Mouse (Mus musculus) neural tube, embryonic 14.5 days (tissue): Measurements from ENCODE around the gene Espl1. TPM values are rescaled to one million over a fixed set of nuclear protein-coding genes. Genes with fewer than 3 reads are reported as not detected.
A peak's percentile ranks its signal among the peaks of the same experiment; 100 is the strongest.

ENCODE experiments used
- ATAC-seq: fragments of 200-750 bp; cut with Nextera tagmentation; 2 replicates; pipeline ENCODE4 v1.8.0; 2017; ENCODE audit warnings: low read depth, mild to moderate bottlenecking, moderate TSS enrichment, moderate library complexity
- H3K27ac ChIP-seq: fragments of 300-500 bp; sonication (generic); 2 replicates; pipeline ENCODE4 v1.5.1; 2014; ENCODE audit warnings: low read depth, mild to moderate bottlenecking, control low read depth, low read length, moderate library complexity, mixed read lengths
- H3K27me3 ChIP-seq: fragments of 300-500 bp; sonication (generic); 2 replicates; pipeline ENCODE4 v1.6.1; 2014; ENCODE audit warnings: low read length; ENCODE audit not compliant: control insufficient read depth, insufficient read depth
- H3K36me3 ChIP-seq: fragments of 300-500 bp; sonication (generic); 2 replicates; pipeline ENCODE4 v1.6.1; 2014; ENCODE audit warnings: low read length, mixed read lengths; ENCODE audit not compliant: control insufficient read depth, insufficient read depth
- H3K4me1 ChIP-seq: fragments of 300-500 bp; sonication (generic); 2 replicates; pipeline ENCODE4 v1.6.1; 2014; ENCODE audit warnings: low read length; ENCODE audit not compliant: control insufficient read depth, insufficient read depth
- H3K4me2 ChIP-seq: fragments of 300-500 bp; sonication (generic); 2 replicates; pipeline ENCODE4 v1.6.1; 2014; ENCODE audit warnings: mild to moderate bottlenecking, low read depth, low read length, control low read depth
- H3K4me3 ChIP-seq: fragments of 300-500 bp; sonication (generic); 2 replicates; pipeline ENCODE4 v1.5.1; 2014; ENCODE audit warnings: low read depth, low read length, control low read depth, mixed read lengths
- H3K9ac ChIP-seq: fragments of 300-500 bp; sonication (generic); replicated peaks from 2 replicates; pipeline ENCODE4 v1.6.1; 2014; ENCODE audit warnings: low read depth, mild to moderate bottlenecking, control low read depth, low read length, mixed read lengths
- H3K9me3 ChIP-seq: fragments of 300-500 bp; sonication (generic); 2 replicates; pipeline ENCODE4 v1.6.1; 2016; ENCODE audit warnings: low read length; ENCODE audit not compliant: control insufficient read depth
- WGBS: fragments of 180-500 bp; shearing (Covaris S2); extraction: QIAGEN DNeasy Blood & Tissue Kit; methylation state at CpG from one replicate; pipeline ENCODE4 v1.1.7; 2014; 5-methylcytosine and 5-hydroxymethylcytosine counted together
- polyA plus RNA-seq: library from polyadenylated mRNA; unstranded; fragments of >200 nt; fragmentation: Nextera tagmentation; extraction: Ambion mirVana; gene quantifications from 2 replicates; pipeline ENCODE4 v1.2.1, GENCODE M21; 2014

The Espl1 gene
- polyA plus RNA-seq, 1 experiment from 2014 or later, result 3.4 TPM

DNA sequence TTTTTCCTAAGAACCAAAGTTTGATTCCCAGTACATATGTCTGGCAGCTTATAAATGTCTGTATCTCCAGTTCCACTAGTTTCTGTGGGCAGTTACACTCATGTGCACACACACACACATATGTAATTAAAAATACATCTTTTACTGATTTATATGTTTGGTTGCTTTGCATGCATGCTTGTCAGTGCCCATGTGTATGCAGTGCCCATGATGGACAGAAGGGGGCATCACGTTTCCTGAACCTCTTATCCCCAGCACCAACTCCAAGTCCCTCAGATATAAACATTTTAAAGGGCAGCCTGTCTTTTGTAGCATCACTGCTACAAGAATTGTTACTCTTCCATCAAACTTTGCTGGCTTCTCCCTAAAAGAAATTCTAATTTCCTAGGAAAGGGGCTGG lies 45.5 kb downstream of the Espl1 start:
- Histone ChIP-seq H3K4me3 (no peak overlapping the region), H3K9ac (no peak overlapping the region), H3K36me3 (peaks cover 27% of the 10 kb centered on the region), H3K4me1 (no peaks in the 10 kb centered on the region), H3K4me2 (no peak overlapping the region), H3K9me3 (no peaks in the 10 kb centered on the region), H3K27ac (no peak overlapping the region), H3K27me3 (no peaks in the 10 kb centered on the region)
- no peak for ATAC-seq
- 13% methylated on average over 1 of the region's 1 CpGs for WGBS

DNA sequence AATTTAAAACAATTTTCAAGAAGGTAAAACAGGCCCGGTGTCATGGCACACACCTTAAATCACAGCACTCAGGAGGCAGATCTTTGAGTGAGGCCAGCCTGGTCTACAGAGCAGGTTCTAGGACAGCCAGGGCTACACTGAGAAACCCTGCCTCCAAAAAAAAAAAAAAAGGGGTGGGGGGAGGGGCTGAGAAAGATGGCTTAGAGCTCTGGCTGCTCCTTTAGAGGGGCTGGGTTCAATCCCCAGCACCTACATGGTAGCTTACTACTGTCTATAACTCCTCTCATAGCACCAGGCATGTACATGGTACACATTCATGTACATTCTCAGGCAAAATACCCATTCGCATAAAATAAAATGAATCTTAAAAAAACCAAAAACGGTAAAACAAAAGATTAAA lies 48.4 kb downstream of the Espl1 start:
- Histone ChIP-seq H3K27ac (no peak overlapping the region), H3K4me3 (no peak overlapping the region), H3K4me2 (no peak overlapping the region), H3K4me1 (no peaks in the 10 kb centered on the region; the same call in 1 of the 2 replicates), H3K9ac (no peak overlapping the region), H3K27me3 (no peaks in the 10 kb centered on the region), H3K36me3 (0 out of 2 replicates have a peak, but pooled peaks cover 4% of the 10 kb centered on the region), H3K9me3 (no peaks in the 10 kb centered on the region)
- 97% methylated on average over 3 of the region's 3 CpGs for WGBS
- no peak for ATAC-seq

DNA sequence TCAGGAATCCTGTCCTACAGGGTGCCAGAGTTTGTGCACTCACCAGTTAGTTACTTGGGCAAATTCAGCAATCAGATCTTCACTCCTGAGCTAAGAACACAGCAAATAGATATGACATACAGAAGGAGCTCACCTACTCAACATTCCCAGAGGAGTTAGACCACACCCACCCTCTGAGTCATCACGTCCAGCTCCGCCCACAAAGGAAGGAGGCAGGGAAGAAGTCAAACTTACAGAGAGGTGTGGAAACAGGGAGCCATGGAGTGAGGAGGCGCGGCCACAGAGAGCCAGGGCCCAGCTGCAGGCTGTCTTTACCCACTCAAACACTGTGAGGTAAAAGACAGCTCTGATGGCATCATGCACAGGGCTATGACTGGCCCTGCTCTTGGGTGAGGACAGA lies 50.4 kb downstream of the Espl1 start:
- Histone ChIP-seq H3K9me3 (no peaks in the 10 kb centered on the region), H3K4me2 (no peak overlapping the region), H3K4me1 (peaks cover 12% of the 10 kb centered on the region), H3K36me3 (0 out of 2 replicates have a peak, but pooled peaks cover 4% of the 10 kb centered on the region), H3K27ac (no peak overlapping the region), H3K4me3 (no peak overlapping the region), H3K27me3 (no peaks in the 10 kb centered on the region), H3K9ac (no peak overlapping the region)
- ATAC-seq, result no peak
- WGBS, result 83% methylated on average over 4 of the region's 4 CpGs

DNA sequence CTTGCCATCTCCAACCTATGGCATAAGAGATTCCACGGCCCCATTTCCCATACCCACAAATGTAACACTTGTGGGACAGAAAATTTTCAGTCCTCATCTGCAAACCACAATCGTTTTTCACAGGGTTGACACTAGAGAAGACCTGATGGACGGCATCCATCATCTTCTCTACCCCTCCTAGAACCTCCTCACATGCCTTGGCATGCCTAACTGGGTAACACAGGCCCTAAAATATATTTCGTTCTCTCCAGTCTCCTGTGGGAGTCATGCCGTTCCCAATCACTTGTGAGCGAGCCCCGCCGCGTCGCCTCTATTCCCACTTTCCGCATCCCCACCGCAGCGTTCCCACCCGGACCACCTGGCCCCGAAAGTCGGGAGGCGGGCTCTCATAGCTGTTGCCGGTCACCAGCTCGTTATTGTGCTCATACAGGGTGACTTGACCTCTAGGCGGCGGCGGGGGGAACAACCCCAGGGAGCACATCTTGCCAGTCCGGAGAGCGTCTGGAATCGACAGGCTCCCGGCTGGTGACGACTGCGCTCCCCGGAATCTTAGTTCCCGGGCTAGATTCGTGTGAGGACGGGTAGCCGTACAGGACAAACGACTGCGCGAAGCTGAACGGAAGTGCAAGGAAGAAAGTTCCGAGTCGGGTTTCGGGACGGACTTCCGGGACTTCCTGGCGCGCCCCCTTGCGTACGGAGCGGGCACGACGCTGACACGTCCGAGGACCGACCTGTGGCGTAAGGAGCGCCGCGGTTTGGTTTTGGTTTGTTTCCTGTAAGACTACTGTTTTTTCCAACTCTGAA lies 54.3 kb downstream of the Espl1 start, which contains the start of gene Aaas:
Gene Aaas (minus strand): TSS at position 634 of the 804 bp plus-strand sequence.
- under 1% methylated on average over 56 of the region's 56 CpGs for WGBS
- peaks cover 12% of the 10 kb centered on the region for H3K4me1 ChIP-seq
- H3K9me3 ChIP-seq, result no peaks in the 10 kb centered on the region
- peak within 1 kb of the TSS; percentile 71 for H3K9ac ChIP-seq
- peak within 1 kb of the TSS; percentile 73 for H3K4me3 ChIP-seq
- H3K27ac ChIP-seq, result peak within 1 kb of the TSS; percentile 45
- H3K36me3 ChIP-seq, result 0 out of 2 replicates have a peak, but pooled peaks cover 3% of the 10 kb centered on the region
- ATAC-seq, result peak; percentile 91
- no peaks in the 10 kb centered on the region for H3K27me3 ChIP-seq
- H3K4me2 ChIP-seq, result peak within 1 kb of the TSS; percentile 88

DNA sequence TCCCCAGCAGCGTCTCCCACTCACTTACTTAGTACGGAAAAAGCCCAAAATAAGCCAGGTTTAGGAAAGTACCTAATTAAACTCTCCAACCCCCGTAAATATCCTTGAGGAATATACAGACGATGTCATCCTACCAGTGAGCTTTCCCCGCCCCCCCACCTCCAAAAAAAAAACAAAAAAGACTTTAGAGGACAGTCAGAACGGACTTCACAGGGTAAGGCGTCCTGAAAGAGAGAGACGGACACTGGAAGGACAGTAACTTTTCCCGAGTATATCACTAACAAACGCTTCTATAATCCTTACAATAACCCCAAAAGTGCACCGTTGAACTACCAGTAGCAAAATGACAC lies 54.9 kb downstream of the Espl1 start:
- ATAC-seq, result peak; percentile 10; the same call in 1 of the 2 replicates
- peak overlapping the region; percentile 88 for H3K4me2 ChIP-seq
- no peak overlapping the region for H3K27ac ChIP-seq
- H3K9me3 ChIP-seq, result no peaks in the 10 kb centered on the region
- WGBS, result 12% methylated on average over 11 of the region's 11 CpGs
- H3K4me3 ChIP-seq, result peak overlapping the region; percentile 73
- H3K36me3 ChIP-seq, result no peaks in the 10 kb centered on the region
- peak overlapping the region; percentile 25; the same call in 1 of the 2 replicates for H3K9ac ChIP-seq
- no peaks in the 10 kb centered on the region for H3K27me3 ChIP-seq
- peaks cover 13% of the 10 kb centered on the region for H3K4me1 ChIP-seq

DNA sequence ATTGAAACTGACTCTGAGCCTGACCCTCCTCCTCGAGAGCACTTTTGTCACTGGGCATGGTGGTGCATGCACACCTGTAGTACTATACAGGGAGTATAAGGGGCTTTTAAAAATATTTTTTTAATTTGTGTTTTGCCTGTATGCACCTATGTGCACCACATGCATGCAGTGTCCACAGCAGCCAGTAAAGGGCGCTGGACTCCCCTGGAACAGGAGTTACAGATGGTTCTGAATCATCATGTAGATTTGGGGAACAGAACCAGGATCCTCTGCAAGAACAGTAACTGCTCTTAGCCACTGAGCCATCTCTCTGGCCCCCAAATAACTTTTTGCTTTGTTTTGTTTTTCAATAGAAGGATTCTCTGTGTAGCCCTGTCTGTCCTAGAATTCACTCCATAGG lies 56.1 kb downstream of the Espl1 start:
- Histone ChIP-seq H3K27ac (no peak overlapping the region), H3K4me2 (no peak overlapping the region)

DNA sequence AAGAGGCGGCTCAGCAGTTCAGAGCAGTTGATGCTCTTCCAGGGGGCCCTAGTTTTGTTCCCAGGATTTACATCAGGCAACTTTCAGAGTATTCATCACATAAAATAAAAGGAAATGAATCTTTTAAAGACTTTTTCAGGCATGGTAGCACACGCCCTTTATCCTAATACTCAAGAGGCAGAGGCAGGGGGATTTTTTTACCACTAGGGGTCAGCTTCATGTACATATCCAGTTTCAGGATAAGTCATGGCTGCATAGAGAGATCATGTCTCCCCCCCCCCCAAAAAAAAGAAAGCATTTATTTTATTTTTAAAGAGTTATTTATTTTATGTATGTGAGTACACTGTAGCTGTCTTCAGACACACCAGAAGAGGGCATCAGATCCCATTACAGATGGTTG lies 57.9 kb downstream of the Espl1 start:
- WGBS, result 82% methylated on average over 2 of the region's 2 CpGs

More for the DNA sequence above, 56.1 kb downstream of the Espl1 start:
- Histone ChIP-seq H3K4me3 (no peak overlapping the region), H3K9ac (no peak overlapping the region), H3K4me1 (peaks cover 15% of the 10 kb centered on the region), H3K9me3 (no peaks in the 10 kb centered on the region), H3K27me3 (no peaks in the 10 kb centered on the region), H3K36me3 (no peaks in the 10 kb centered on the region)
- 68% methylated on average over 2 of the region's 2 CpGs for whole genome bisulfite sequencing
- no peak for ATAC-seq

DNA sequence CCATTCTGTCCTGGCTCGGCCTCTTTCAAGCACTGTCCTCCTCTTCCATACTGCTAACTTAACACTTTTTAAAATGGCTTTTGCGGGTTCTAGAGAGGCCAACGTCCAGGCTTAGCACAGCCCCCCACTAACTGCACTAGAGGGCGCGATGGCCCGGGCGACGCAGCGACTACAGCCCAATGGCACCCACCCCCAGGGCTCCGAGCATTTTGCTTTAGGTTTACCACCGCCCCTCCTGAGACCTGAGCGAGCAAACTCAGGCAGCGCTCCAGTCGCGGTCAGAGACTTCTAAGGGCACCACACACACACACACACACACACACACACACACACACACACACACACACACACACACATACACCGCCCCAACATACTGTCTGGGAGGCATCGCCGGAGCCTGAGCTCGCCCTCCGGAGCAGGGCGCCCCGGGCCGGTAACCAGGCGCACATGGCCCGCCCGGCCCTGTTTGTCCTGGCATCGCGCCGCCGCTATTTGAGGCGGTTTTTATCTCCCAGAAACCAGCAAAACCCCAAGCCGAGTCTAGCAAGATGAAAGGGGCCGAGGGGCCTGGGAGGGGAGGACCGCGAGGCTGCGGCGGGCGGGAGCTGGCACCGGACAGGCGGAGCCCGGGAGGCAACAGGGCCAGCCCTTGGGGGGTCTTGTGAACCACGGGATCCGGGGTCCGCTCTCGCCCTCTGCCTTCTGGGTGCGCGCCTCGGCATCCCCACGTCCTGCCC lies 59.2 kb downstream of the Espl1 start:
- Histone ChIP-seq H3K27me3 (peaks cover 15% of the 10 kb centered on the region; the same call in 1 of the 2 replicates), H3K27ac (peak overlapping the region; percentile 46), H3K9ac (peak overlapping the region; percentile 57), H3K36me3 (no peaks in the 10 kb centered on the region), H3K4me1 (peaks cover 17% of the 10 kb centered on the region), H3K9me3 (no peaks in the 10 kb centered on the region), H3K4me2 (peak overlapping the region; percentile 93), H3K4me3 (peak overlapping the region; percentile 46)
- under 1% methylated on average over 47 of the region's 49 CpGs for WGBS
- ATAC-seq, result peak; percentile 38; the same call in 1 of the 2 replicates

More for the DNA sequence above, 57.9 kb downstream of the Espl1 start:
- H3K4me2 ChIP-seq, result no peak overlapping the region
- H3K36me3 ChIP-seq, result no peaks in the 10 kb centered on the region
- H3K27ac ChIP-seq, result no peak overlapping the region
- no peak overlapping the region for H3K4me3 ChIP-seq
- H3K9ac ChIP-seq, result no peak overlapping the region
- no peak for ATAC-seq
- peaks cover 24% of the 10 kb centered on the region for H3K4me1 ChIP-seq
- H3K9me3 ChIP-seq, result no peaks in the 10 kb centered on the region
- peaks cover 15% of the 10 kb centered on the region; the same call in 1 of the 2 replicates for H3K27me3 ChIP-seq
